ENCODE assay signal across 7 mouse cellular contexts in the genomic region with DNA sequence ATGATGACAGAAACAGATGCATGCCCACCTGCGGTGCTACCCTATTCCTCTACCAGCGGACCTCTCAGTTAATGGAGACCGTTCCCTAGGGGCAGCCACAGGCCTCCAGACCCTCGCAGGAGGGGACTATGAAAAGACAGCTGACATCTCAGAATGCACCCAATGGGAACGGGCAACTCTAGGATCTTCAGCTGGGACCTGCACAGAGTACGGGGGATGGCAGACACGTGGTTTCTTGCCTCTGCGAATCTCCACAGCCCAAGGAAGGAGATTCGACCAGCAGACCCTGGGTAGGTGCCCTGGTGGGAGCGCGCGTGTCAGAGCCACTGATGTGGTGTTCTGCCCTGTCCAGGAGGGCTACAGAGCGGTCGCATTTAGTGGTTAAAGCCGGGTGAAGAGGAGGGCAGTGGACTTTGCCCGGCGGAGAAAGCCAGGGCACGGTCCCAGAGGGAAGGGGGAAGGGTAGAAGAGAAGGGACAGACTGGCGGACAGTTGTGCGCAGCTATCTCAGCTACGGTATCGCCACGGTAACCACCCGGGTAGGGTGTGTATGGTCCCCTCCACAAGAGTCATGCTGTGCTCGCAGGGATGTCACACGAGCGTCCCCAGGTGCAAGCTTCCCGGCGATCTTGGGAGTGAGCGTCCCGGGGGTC. TPM values are rescaled to one million over a fixed set of nuclear protein-coding genes. Genes with fewer than 3 reads are reported as not detected.
A peak's percentile ranks its signal among the peaks of the same experiment; 100 is the strongest.
DNase-seq lines count a peak whose midpoint lies in the region; ATAC-seq and TF ChIP-seq lines count a peak whose summit lies in the region.

No protein-coding gene starts in this region.

- H3K4me3 ChIP-seq in CH12.LX (replicated peaks in 1 of 3; ENCODE audit: low read depth in 2 of 3, low read length in 2 of 3, poor library complexity in 1 of 3) (peak overlapping the region; percentile 43 to 61 (median 61)), ES-E14 (ENCODE audit: insufficient read depth in 1 of 2, low read depth in 1 of 2, low read length in 2 of 2, poor library complexity in 1 of 2, severe bottlenecking in 1 of 2) (peak overlapping the region; percentile 79 to 81)
- peak overlapping the region; percentile 39 for H3K4me3 ChIP-seq in neural tube, embryonic 11.5 days (ENCODE audit: low read depth, low read length)

- no peaks in the 10 kb centered on the region for H3K36me3 ChIP-seq in CH12.LX (replicated peaks in 1 of 2; ENCODE audit: control insufficient read depth in 1 of 2, insufficient read depth in 1 of 2, low read length in 1 of 2)
- no peaks in the 10 kb centered on the region for H3K36me3 ChIP-seq in ES-E14 (ENCODE audit: control insufficient read depth, insufficient read depth, low read length, poor library complexity, severe bottlenecking)
- H3K36me3 ChIP-seq in neural tube, embryonic 11.5 days (ENCODE audit: control insufficient read depth, insufficient read depth, low read length) = no peaks in the 10 kb centered on the region

- H3K4me2 ChIP-seq in CH12.LX (ENCODE audit: insufficient read depth, low read depth, poor library complexity, severe bottlenecking) = peak overlapping the region; percentile 70
- peak overlapping the region; percentile 60 for H3K4me2 ChIP-seq in neural tube, embryonic 11.5 days (ENCODE audit: low read depth)

- ATAC-seq in granulocyte monocyte progenitor cell, adult 5-6 weeks (replicated peaks; ENCODE audit: poor library complexity, severe bottlenecking) = peak; percentile 28
- ATAC-seq in neural tube, embryonic 11.5 days (ENCODE audit: insufficient read depth, low FRiP score, low TSS enrichment) = peak; percentile 48; the same call in 1 of the 2 replicates
- ATAC-seq in inflammation-experienced regulatory T-cells, adult 6 months = no peak

- DNase-seq in CH12.LX (ENCODE audit: extremely low read depth) (no peak), ES-E14 (ENCODE audit: low read depth, low spot score) (no peak)
- peak; percentile 78 to 81 for DNase-seq in kidney, postnatal 36 days
- peak; percentile 43 for DNase-seq in neural tube, embryonic 11.5 days (ENCODE audit: low spot score)
- no peak for DNase-seq in layer of hippocampus, adult 9-11 months

- in situ Hi-C loops in CH12.LX (cut with MboI; ENCODE audit: low pct_ligation_motif_present, low pct_unique_long_range_greater_than_20kb, low sequenced_read_pairs) = loop anchor here (10.0 kb wide), 3 partner anchors 101 to 361 kb away; no protein-coding TSS in a partner anchor
- in situ Hi-C loops in ES-E14 (cut with MboI; ENCODE audit: low sequenced_read_pairs in 2 of 2, unreplicated experiment in 2 of 2) = no loop called here

- H3K27ac ChIP-seq in CH12.LX (ENCODE audit: insufficient read depth, low read depth) (no peak overlapping the region), ES-E14 (ENCODE audit: insufficient read depth, low read depth, low read length, poor library complexity, severe bottlenecking) (no peak overlapping the region)
- H3K27ac ChIP-seq in neural tube, embryonic 11.5 days (ENCODE audit: low read depth, low read length) = no peak overlapping the region

- H3K4me1 ChIP-seq in CH12.LX (ENCODE audit: control insufficient read depth in 1 of 2, insufficient read depth in 2 of 2) (peaks cover 11 to 32% of the 10 kb centered on the region in 2 experiments; a peak in 3 of 4 replicates), ES-E14 (ENCODE audit: control insufficient read depth in 2 of 2, insufficient read depth in 2 of 2, low read length in 2 of 2, poor library complexity in 1 of 2) (0 out of 4 replicates have a peak, but pooled peaks cover 2 to 3% of the 10 kb centered on the region in 2 experiments)
- H3K4me1 ChIP-seq in neural tube, embryonic 11.5 days (ENCODE audit: control insufficient read depth, insufficient read depth, low read length) = no peaks in the 10 kb centered on the region

- TF ChIP-seq EP300 in CH12.LX (IDR thresholded peaks at IDR 0.05; ENCODE audit: low read length) = no peak

- TF ChIP-seq POLR2A in CH12.LX (IDR thresholded peaks at IDR 0.05; ENCODE audit: low read depth, low read length) = no peak

- under 1% methylated on average over 31 of the region's 31 CpGs for WGBS in neural tube, embryonic 11.5 days

- peaks cover 27% of the 10 kb centered on the region for H3K27me3 ChIP-seq in CH12.LX (replicated peaks)
- H3K27me3 ChIP-seq in neural tube, embryonic 11.5 days (ENCODE audit: control insufficient read depth, insufficient read depth, low read length) = peaks cover 48% of the 10 kb centered on the region

- dilution Hi-C loops in CH12.LX (cut with MboI; ENCODE audit: extremely low pct_ligation_motif_present, extremely low pct_unique_long_range_greater_than_20kb, low sequenced_read_pairs) = no loop called here

- no peaks in the 10 kb centered on the region; the same call in 1 of the 2 replicates for H3K79me2 ChIP-seq in CH12.LX (replicated peaks; ENCODE audit: control insufficient read depth, extremely low read depth, insufficient read depth, poor library complexity, severe bottlenecking)

- H3K9me3 ChIP-seq in CH12.LX (replicated peaks; ENCODE audit: low read length) = no peaks in the 10 kb centered on the region
- no peaks in the 10 kb centered on the region for H3K9me3 ChIP-seq in ES-E14 (ENCODE audit: control insufficient read depth, insufficient read depth, low read depth, low read length)
- H3K9me3 ChIP-seq in neural tube, embryonic 11.5 days (ENCODE audit: control insufficient read depth, low read length) = no peaks in the 10 kb centered on the region

- H3K9ac ChIP-seq in CH12.LX (ENCODE audit: insufficient read depth, low read depth) (peak overlapping the region; percentile 8), ES-E14 (ENCODE audit: insufficient read depth, low read depth, low read length, poor library complexity, severe bottlenecking) (peak overlapping the region; percentile 65)
- no peak overlapping the region; the same call in 1 of the 2 replicates for H3K9ac ChIP-seq in neural tube, embryonic 11.5 days (ENCODE audit: low read length)

- no peak for TF ChIP-seq RAD21 in CH12.LX (IDR thresholded peaks at IDR 0.05; ENCODE audit: low read depth, low read length)

- no peak for TF ChIP-seq CTCF in CH12.LX (conservative IDR thresholded peaks at IDR 0.05 in 1 of 2, IDR thresholded peaks at IDR 0.05 in 1 of 2; ENCODE audit: low read depth in 2 of 2, low read length in 2 of 2)

TF ChIP-seq in CH12.LX, 34 proteins besides CTCF, POLR2A, EP300 and RAD21 (continues in another document):
- TF ChIP-seq MAX (IDR thresholded peaks at IDR 0.05; ENCODE audit: low read length) (peak; percentile 59; the same call in 1 of the 2 replicates), JUND (conservative IDR thresholded peaks at IDR 0.05; ENCODE audit: low read depth, low read length) (no peak), GABPA (IDR thresholded peaks at IDR 0.05; ENCODE audit: insufficient replicate concordance, low read depth, low read length) (no peak), RCOR1 (conservative IDR thresholded peaks at IDR 0.05; ENCODE audit: low read depth, low read length) (no peak), TBP (conservative IDR thresholded peaks at IDR 0.05; ENCODE audit: low read depth, low read length) (no peak), IRF4 (IDR thresholded peaks at IDR 0.05; ENCODE audit: low read depth, low read length) (no peak), ZC3H11A (IDR thresholded peaks at IDR 0.05; ENCODE audit: low read depth, low read length) (no peak), CHD2 (IDR thresholded peaks at IDR 0.05; ENCODE audit: low read length) (0 out of 2 replicates have a peak, but pooled peaks have one; percentile 13)

TF ChIP-seq in ES-E14, 5 proteins besides CTCF, POLR2A, EP300 and RAD21:
- TF ChIP-seq CHD2 (IDR thresholded peaks at IDR 0.05; ENCODE audit: low read depth, low read length) = no peak
- TF ChIP-seq ZC3H11A (IDR thresholded peaks at IDR 0.05; ENCODE audit: borderline replicate concordance, low read depth, low read length) = no peak
- TF ChIP-seq HCFC1 (IDR thresholded peaks at IDR 0.05; ENCODE audit: borderline replicate concordance, insufficient read depth, low read length) = no peak
- TF ChIP-seq MAFK (IDR thresholded peaks at IDR 0.05; ENCODE audit: insufficient read depth, low read depth, low read length) = no peak
- TF ChIP-seq ZNF384 (IDR thresholded peaks at IDR 0.05; ENCODE audit: low read depth, low read length) = no peak

RNA-seq across cellular contexts. Expression of a gene that starts 0.6 kb away (rescaled TPM):
- 25.9 and 29.5 TPM in 2 replicates for total RNA-seq in CH12.LX (2012; rRNA removed)
- 5.1 and 5.3 TPM in 2 replicates for total RNA-seq in CH12.LX (2014; rRNA removed)
- 3.7 and 6.1 TPM in 2 replicates for polyA plus RNA-seq in CH12.LX (2012; ENCODE audit: insufficient read length, low read depth)
- total RNA-seq in ES-E14 (2012; rRNA removed) = 7.8 and 10.3 TPM in 2 replicates
- total RNA-seq in granulocyte monocyte progenitor cell, adult 5-6 weeks (2014; fragmentation: Nextera tagmentation) = not detected in 2 replicates
- total RNA-seq in granulocyte monocyte progenitor cell, adult 5-6 weeks (2017) = not detected in 2 replicates
- polyA plus RNA-seq in neural tube, embryonic 11.5 days (2014; fragmentation: Nextera tagmentation; extraction: Ambion mirVana) = 0.42 and 0.56 TPM in 2 replicates
- 1 to 10 TPM in 1 of 3 experiments, not detected in 2; 1.0 TPM for polyA plus RNA-seq in inflammation-experienced regulatory T-cells, adult 6 months (2017; shearing (Covaris generic))

RNA-seq across cellular contexts. Expression of a gene that starts 29.1 kb away (rescaled TPM):
- 24.8 and 29.4 TPM in 2 replicates for total RNA-seq in CH12.LX (2012; rRNA removed)
- total RNA-seq in CH12.LX (2014; rRNA removed) = 71.2 and 85.1 TPM in 2 replicates
- 107 and 114 TPM in 2 replicates for polyA plus RNA-seq in CH12.LX (2012; ENCODE audit: insufficient read length, low read depth)
- total RNA-seq in ES-E14 (2012; rRNA removed) = 17.7 and 29.9 TPM in 2 replicates
- 36.4 and 44.0 TPM in 2 replicates for total RNA-seq in granulocyte monocyte progenitor cell, adult 5-6 weeks (2014; fragmentation: Nextera tagmentation)
- 41.1 and 100 TPM in 2 replicates for total RNA-seq in granulocyte monocyte progenitor cell, adult 5-6 weeks (2017)
- polyA plus RNA-seq in neural tube, embryonic 11.5 days (2014; fragmentation: Nextera tagmentation; extraction: Ambion mirVana) = 89.6 and 95.5 TPM in 2 replicates
- 10 to 100 TPM; 24.0 to 32.2 (median 29.5) TPM for polyA plus RNA-seq in inflammation-experienced regulatory T-cells, adult 6 months (2017; shearing (Covaris generic))

RNA-seq across cellular contexts. Expression of a gene that starts 49.9 kb away (rescaled TPM):
- total RNA-seq in CH12.LX (2012; rRNA removed) (1,648 and 3,114 TPM in 2 replicates), CH12.LX (2014; rRNA removed) (1,111 and 1,396 TPM in 2 replicates), ES-E14 (2012; rRNA removed) (0.48 and 6.1 TPM in 2 replicates)
- polyA plus RNA-seq in CH12.LX (2012; ENCODE audit: insufficient read length, low read depth) = 4,019 and 4,546 TPM in 2 replicates
- total RNA-seq in granulocyte monocyte progenitor cell, adult 5-6 weeks (2014; fragmentation: Nextera tagmentation) = not detected in 2 replicates
- total RNA-seq in granulocyte monocyte progenitor cell, adult 5-6 weeks (2017) = not detected in 2 replicates
- polyA plus RNA-seq in neural tube, embryonic 11.5 days (2014; fragmentation: Nextera tagmentation; extraction: Ambion mirVana) = not detected in 2 replicates
- polyA plus RNA-seq in inflammation-experienced regulatory T-cells, adult 6 months (2017; shearing (Covaris generic)) = not detected

Comparison
In these comparisons a context has a peak if more than half of its experiments do, and no peak if none do; other contexts are left out.
1. DNase-seq: peak in kidney, postnatal 36 days (2 of 2) and neural tube, embryonic 11.5 days (single experiment); none in CH12.LX (single experiment), ES-E14 (single experiment) and layer of hippocampus, adult 9-11 months (single experiment).
2. RNA of a gene that starts 49.9 kb away (total RNA-seq): 1,111 to 3,114 TPM in CH12.LX; 0.48 to 6.1 TPM in ES-E14 and not detected in granulocyte monocyte progenitor cell, adult 5-6 weeks; every median in the first group is over 100 times any median in the second.
3. Peak in every context shown above with its lines, with median percentiles within 50 percentile points of each other: H3K4me3 ChIP-seq.